In genomic region chr1:90691157-90691594, GRCm38 (mm10) we compare ENCODE assay signal across 9 mouse cellular contexts.
DNase-seq lines count a peak whose midpoint lies in the region; ATAC-seq lines count a peak whose summit lies in the region.
"Had no signal": no experiment of that assay in that cellular context is flagged by ENCODE, and none has a peak within 500 bp of the region (broad histone marks: within the 10 kb centered on the region; RNA-seq: fewer than 3 reads in every experiment).

No protein-coding gene starts in this region.

- peak overlapping the region; percentile 43 for H3K27ac ChIP-seq in heart, embryonic 15.5 days
- H3K27ac ChIP-seq in forebrain, embryonic 11.5 days (ENCODE audit: low read depth, low read length) = no peak overlapping the region
- H3K27ac ChIP-seq: embryonic facial prominence, embryonic 13.5 days had no signal

- H3K4me3 ChIP-seq in heart, embryonic 15.5 days = no peak overlapping the region
- no peak overlapping the region for H3K4me3 ChIP-seq in forebrain, embryonic 11.5 days (ENCODE audit: low read depth, low read length)
- H3K4me3 ChIP-seq: embryonic facial prominence, embryonic 13.5 days had no signal

- H3K36me3 ChIP-seq in heart, embryonic 15.5 days = no peaks in the 10 kb centered on the region
- H3K36me3 ChIP-seq in forebrain, embryonic 11.5 days (ENCODE audit: control insufficient read depth, insufficient read depth, low read length) = no peaks in the 10 kb centered on the region
- H3K36me3 ChIP-seq: embryonic facial prominence, embryonic 13.5 days had no signal

- no peaks in the 10 kb centered on the region for H3K27me3 ChIP-seq in heart, embryonic 15.5 days
- no peaks in the 10 kb centered on the region for H3K27me3 ChIP-seq in forebrain, embryonic 11.5 days (ENCODE audit: control insufficient read depth, insufficient read depth, low read length)
- H3K27me3 ChIP-seq: embryonic facial prominence, embryonic 13.5 days had no signal

- no peaks in the 10 kb centered on the region for H3K9me3 ChIP-seq in heart, embryonic 15.5 days (replicated peaks)
- no peaks in the 10 kb centered on the region; the same call in 1 of the 2 replicates for H3K9me3 ChIP-seq in forebrain, embryonic 11.5 days (ENCODE audit: control insufficient read depth, low read length)
- H3K9me3 ChIP-seq: embryonic facial prominence, embryonic 13.5 days had no signal

- ATAC-seq in heart, embryonic 15.5 days (replicated peaks; ENCODE audit: insufficient number of reproducible peaks, insufficient read depth, low FRiP score, low read depth) = 0 out of 2 replicates have a peak, but pooled peaks have one; percentile 12
- no peak for ATAC-seq in forebrain, embryonic 11.5 days (replicated peaks; ENCODE audit: low FRiP score)

- no peak overlapping the region for H3K9ac ChIP-seq in heart, embryonic 15.5 days
- H3K9ac ChIP-seq in forebrain, embryonic 11.5 days (ENCODE audit: low read length) = no peak overlapping the region
- H3K9ac ChIP-seq: embryonic facial prominence, embryonic 13.5 days had no signal

- H3K4me2 ChIP-seq in heart, embryonic 15.5 days = no peak overlapping the region
- no peak overlapping the region for H3K4me2 ChIP-seq in forebrain, embryonic 11.5 days (ENCODE audit: low read depth, low read length, severe bottlenecking)
- H3K4me2 ChIP-seq: embryonic facial prominence, embryonic 13.5 days had no signal

- WGBS in heart, embryonic 15.5 days = 46% methylated on average over 6 of the region's 6 CpGs
- WGBS in forebrain, embryonic 11.5 days = 86% methylated on average over 6 of the region's 6 CpGs

- DNase-seq in heart, adult 8-10 months (ENCODE audit: low spot score) = no peak
- DNase-seq in frontal cortex, postnatal 36 days (ENCODE audit: low spot score in 2 of 2) = peak; percentile 59 to 62
- peak; percentile 25 for DNase-seq in layer of hippocampus, adult 9-10 months (ENCODE audit: low spot score)
- peak; percentile 32 to 58 for DNase-seq in right cerebral cortex, postnatal 10 days (ENCODE audit: low spot score in 2 of 2)
- no peak for DNase-seq in spleen, postnatal 10 days (ENCODE audit: low spot score in 2 of 2)
- DNase-seq in ovary, postnatal 14 days (ENCODE audit: low spot score) = no peak
- no peak for DNase-seq in forebrain, embryonic 11.5 days (ENCODE audit: low spot score)

- peaks cover 15% of the 10 kb centered on the region; the same call in 1 of the 2 replicates for H3K4me1 ChIP-seq in heart, embryonic 15.5 days (replicated peaks)
- no peaks in the 10 kb centered on the region for H3K4me1 ChIP-seq in forebrain, embryonic 11.5 days (replicated peaks; ENCODE audit: control insufficient read depth, insufficient read depth, low read length)
- H3K4me1 ChIP-seq: embryonic facial prominence, embryonic 13.5 days had no signal

Comparison
In these comparisons a context has a peak if more than half of its experiments do, and no peak if none do; other contexts are left out.
1. DNase-seq: peak in frontal cortex, postnatal 36 days (2 of 2), layer of hippocampus, adult 9-10 months (single experiment) and right cerebral cortex, postnatal 10 days (2 of 2); none in heart, adult 8-10 months (single experiment), spleen, postnatal 10 days (0 of 2), ovary, postnatal 14 days (single experiment) and forebrain, embryonic 11.5 days (single experiment).